Mouse (Mus musculus) left cerebral cortex, postnatal 36 days (tissue): ENCODE measurements around the gene Galnt18. TPM values are rescaled to one million over a fixed set of nuclear protein-coding genes. Genes with fewer than 3 reads are reported as not detected.

Experiments used
- DNase-seq, 2 experiments: peaks; one replicate each; pipeline ENCODE4 v3.0.0; 2021 to 2022; ENCODE audit warnings: low spot score in 2 of 2, mixed read lengths in 1 of 2
- intact Hi-C: fragments of 180-260 bp; cut with DNase I; formaldehyde crosslinking; loops from one replicate; pipeline ENCODE4 v1.15.1; 2025
- total RNA-seq, 2 experiments: library from RNA; stranded (reverse); gene quantifications; 2 replicates each; pipeline ENCODE4 v1.2.3; 2021

The Galnt18 gene
- total RNA-seq: 10 to 100 TPM; 38.4 to 48.3 TPM

DNA sequence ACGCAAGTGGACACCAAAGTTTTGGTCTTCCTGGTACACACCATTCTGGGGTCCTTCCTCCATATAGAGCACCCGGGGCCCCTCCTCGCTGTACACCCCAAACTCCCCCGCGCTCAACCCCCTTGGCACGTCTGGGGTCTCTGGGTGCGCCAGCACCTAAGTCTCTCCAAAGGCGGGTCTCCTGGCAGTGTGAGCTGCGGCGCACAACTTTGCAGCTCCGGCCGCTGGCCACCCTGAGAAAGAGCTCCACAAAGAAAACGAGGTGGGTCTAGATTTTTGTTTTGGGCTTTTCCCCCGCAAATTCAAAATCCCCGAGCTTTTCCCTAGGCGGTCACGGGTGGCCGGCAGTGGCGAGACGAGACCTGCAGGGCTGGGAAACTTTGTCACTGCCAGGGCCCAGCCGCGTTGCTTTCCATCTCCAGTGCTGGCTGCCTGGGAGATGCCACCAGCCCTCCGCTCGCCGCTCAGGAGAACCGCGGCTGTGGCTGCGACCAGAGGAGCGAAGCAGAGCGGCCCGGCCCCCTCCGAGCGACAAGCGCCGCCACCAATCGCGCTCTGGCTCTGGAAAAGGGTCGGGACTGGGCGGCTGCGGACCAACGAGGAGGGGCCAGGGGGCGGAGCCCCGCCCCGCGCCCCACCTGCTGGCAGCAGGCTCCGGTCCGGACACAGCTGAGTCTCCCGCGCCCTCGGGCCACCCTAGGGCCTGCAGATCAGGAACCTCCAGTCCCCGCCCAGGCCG lies at the start of gene Galnt18:
TSS of gene Galnt18 (minus strand) at position 474 of the 739 bp plus-strand sequence.
- intact Hi-C loops: loop anchor here (2.0 to 10.0 kb wide), 6 partner anchors 57 to 597 kb away; no protein-coding TSS in a partner anchor

DNA sequence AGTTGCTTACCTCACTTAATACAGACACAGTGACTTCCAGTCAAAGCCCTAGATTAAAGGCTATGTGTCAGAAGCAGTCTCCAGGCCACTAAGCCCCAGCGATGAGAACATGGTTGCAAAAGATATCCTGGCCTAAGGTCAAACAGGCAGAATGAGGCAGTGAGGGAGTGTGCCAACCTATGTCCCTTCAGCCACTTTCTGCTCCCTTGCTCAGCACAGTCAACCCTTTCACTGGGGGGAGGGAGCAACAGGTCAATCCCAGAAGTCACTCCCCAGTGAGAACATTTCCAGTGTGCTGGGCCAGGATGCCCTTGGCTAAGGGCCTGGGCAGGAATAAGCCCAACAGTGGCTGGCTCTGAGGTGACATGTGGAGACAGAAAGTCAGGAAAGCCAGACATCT lies 47.6 kb upstream of the Galnt18 start:
- no peak for DNase-seq
- intact Hi-C loops: no loop called here

More for the DNA sequence above, at the start of gene Galnt18:
- peak; percentile 94 for DNase-seq

DNA sequence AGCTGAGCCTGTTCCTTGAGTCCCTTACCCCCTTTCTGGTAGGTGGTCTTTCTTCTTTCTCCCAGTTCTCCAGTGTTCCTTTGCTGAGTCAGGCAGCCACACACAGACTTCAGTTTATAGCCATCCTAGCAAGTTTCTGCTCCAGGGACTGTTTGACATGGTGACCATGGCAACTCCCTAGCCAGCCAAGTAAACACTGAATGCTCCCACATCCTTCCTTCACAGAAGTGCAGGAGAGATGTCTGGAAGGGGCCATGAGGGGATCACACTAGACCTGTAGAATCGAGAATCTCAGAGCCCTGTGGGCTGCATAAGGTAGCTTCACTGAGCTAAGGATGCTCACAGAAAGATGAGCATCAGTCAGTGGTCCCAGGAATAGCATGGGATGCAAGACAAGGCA lies 33.3 kb upstream of the Galnt18 start:
- intact Hi-C loops: no loop called here
- DNase-seq: no peak

DNA sequence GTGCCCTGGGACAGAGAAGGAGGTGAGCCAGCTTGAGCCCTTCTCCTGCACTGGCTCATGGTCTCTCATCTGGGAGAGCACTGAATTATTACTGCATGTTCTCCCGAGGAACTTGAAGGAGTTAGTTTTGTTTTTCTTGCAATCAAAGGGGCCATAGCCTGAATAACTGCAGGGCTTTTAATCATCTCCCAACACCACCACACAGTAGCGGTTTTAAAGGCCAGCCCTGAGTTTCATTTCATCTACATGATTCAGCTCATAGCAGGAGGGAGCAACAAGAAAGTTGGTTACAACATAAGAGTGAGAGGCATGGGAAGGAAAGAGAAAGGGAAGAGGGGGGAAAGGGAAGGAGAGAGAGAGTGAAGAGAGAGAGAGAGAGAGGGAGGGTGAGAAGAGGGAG lies 31.3 kb upstream of the Galnt18 start:
- DNase-seq: no peak
- intact Hi-C loops: no loop called here

DNA sequence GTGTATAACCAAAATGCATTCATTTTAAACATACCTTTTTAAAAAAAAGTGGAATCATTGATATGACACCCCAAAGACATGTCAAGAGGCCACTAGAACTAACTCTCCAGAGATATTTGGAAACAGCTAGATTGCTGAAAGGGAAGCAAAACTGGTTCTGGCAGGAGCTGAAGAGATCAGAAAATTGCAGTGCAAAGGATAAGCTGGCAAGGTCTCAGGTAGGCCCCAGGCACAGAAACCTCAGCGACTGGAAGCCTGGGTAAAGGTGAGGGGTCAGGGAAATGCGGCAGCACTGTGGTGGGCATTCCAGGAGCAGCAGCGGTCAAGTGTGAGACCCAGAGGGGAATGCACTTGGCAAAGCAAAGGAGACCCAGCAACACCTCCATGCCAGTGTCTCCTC lies 30.0 kb upstream of the Galnt18 start:
- intact Hi-C loops: no loop called here
- DNase-seq: no peak

DNA sequence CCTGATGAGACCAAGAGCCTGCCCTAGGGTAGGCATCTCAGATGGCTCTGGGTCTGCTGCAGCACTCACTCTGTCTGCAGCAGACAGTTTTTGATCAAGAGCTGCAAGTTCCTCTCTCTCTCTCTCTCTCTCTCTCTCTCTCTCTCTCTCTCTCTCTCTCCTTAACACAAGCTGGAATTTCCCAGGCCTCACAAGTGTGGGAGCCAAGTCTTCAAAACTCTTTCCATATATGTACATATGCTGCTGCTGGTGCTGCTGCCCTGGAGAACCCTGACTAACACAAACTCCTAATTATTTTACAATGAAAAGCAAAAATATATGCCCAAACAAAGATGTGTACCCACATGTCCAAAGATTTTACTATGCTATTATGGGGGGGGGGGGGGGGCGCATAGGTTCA lies 26.3 kb upstream of the Galnt18 start:
- intact Hi-C loops: no loop called here
- no peak for DNase-seq

DNA sequence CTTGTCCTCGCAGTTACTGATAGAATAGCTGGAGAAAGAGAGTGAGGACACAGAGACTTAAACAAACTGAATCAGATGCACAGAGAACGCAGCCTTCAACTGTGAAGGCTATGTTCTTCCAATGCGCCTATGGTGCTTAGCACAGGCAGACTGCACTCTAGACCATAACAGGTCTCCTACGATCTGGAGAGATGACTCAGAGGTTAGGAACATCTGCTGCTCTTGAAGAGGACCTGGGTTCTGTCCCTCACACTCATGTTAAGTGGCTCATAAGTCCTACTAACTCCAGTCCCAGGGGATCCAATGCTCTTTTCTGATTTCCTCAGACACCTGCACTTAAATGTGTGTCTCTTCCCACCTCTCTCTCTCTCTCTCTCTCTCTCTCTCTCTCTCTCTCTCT lies 24.9 kb upstream of the Galnt18 start:
- intact Hi-C loops: no loop called here
- no peak for DNase-seq

DNA sequence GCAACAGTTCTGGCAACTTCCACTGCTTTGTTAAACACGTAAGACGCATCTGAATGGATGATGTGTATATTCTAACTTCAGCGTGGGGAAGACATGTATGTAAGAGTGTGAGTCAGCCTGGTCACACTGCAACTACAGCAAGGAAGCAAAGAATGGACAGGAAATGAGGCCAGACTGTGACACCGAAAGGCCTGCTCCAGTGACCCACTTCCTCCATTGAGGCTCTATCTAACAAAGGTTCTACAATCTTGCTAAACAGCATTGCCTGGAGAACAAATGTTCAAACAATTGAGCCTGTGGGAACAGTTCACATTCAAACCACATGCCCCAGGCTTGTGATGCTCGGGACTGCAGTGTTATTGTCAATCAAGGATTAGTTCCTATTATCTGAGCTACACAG lies 21.0 kb upstream of the Galnt18 start:
- no peak for DNase-seq
- intact Hi-C loops: no loop called here

DNA sequence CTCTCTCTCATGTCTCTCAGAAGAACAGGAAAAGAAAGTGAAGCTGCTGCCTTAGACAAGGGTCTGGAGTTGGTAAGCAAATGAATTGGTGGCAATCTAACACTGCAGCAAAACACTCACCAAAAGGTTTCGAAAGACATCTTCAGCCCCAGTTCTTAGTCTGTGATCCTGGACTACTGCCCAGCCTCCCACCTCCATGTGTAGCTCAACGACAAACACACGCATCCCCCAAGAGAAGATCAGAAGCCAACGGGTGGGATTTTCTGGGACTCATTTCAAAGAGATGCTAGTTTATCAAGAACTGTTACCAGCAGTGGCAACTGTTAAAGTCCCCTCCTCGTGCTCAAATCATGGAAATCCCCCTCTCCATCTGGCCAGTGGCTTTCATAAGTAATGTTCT lies 20.3 kb upstream of the Galnt18 start:
- intact Hi-C loops: no loop called here
- no peak for DNase-seq

DNA sequence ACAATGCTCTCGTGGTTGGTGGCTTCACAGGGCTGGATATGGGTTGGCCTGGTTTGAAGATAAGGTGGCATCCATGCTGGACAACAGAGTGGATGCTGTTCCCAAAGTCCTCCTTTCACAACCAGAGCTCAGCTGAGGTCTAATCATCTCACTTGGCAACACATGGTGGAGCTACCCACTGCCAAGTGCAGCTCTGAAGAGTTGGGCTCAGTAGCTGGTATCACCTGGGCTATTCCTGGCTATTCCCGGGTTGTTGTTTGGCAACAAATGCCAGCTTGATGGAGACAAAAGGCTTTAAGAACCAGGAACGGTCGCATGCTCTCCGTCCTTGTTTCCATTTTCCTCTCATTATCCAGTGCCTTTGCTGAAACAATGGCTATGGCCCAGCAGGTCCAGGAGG lies 19.2 kb upstream of the Galnt18 start:
- no peak for DNase-seq
- intact Hi-C loops: no loop called here

DNA sequence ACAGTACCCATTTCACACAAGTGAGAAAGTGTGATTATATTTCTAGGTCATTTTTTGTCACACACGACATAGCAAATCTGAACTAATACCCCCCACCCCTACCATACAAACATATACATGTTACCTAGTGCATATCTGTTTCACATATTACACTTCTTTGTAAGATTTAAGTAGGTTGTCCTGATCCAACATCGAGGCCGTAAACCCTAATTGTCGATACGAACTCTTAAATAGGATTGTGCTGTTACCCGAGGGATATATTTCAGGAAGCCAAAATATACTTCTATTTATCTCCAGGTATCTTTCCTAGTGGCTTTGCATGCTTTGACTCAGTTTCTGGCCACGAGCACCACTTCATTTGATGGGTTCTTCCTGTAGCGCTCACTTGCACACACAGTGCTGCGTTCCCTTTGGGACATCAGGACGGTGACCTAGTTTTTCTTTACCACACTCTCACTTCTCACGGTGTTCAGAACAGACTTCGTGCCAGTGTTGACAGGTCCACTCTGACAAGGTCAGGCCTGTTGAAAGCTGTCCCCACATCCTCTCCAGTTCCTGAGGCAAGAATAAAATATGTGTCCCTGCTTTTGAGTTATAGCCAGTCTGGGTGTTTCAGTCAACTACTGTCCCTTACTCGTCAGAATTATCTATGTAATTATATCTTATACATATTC lies 17.7 kb upstream of the Galnt18 start:
- intact Hi-C loops: no loop called here
- DNase-seq: no peak

DNA sequence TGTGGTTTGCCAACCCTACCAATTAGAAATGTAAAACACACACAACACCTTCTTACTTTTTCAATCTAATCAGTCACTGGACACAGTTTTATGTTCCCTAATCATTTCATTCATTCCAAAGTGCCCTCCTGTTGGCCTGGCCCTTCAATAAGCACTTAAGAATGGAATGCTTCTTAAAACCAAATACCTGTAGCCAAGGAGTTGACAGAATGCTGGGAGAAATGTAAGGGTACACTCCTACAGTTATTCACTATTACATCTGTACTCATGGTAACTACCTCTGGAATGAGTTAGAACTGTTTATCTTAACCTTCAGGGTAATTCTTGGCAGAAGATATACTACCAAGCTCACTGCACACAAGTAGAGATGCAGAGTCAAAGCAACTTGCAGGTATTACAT lies 15.3 kb upstream of the Galnt18 start:
- no peak for DNase-seq
- intact Hi-C loops: no loop called here

DNA sequence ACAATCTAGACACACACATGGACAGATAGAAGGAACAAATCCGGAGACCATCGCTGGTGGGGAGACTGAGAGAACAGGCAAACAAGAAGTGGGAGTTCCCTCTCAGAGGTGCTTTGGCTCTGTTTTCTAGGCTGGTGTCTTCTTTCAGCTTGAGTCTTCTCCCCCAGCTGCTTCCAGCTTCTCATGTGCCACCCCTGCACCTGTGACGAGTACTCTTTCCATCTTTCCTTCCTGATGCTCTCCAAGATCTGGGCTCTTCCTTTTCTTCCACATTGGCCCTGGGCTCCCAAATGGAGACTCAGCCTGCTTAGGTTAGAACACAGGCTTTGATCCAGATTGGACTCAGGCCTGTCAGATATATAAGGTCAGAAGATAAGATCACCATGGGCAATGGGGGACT lies 12.4 kb upstream of the Galnt18 start:
- DNase-seq: no peak
- intact Hi-C loops: no loop called here

DNA sequence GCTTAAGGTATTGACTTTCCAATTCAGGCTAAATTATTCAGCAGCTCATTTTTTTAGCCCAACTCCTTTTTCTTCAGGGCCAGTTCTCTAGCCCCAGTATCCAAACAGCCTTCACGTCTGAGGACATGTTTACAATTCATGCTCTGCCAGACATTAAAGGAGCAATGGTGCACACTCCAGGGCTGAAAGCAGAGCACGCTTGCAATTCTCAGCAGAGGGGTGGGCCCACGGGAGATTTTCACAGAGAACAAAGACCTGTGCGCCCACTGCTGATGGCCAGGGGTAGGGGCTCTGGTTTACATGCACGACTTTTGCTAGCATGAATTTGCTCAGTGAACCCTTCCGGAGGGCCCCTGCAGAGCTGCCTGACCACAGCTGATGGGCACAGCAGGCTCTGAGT lies 11.6 kb upstream of the Galnt18 start:
- intact Hi-C loops: no loop called here
- DNase-seq: no peak

DNA sequence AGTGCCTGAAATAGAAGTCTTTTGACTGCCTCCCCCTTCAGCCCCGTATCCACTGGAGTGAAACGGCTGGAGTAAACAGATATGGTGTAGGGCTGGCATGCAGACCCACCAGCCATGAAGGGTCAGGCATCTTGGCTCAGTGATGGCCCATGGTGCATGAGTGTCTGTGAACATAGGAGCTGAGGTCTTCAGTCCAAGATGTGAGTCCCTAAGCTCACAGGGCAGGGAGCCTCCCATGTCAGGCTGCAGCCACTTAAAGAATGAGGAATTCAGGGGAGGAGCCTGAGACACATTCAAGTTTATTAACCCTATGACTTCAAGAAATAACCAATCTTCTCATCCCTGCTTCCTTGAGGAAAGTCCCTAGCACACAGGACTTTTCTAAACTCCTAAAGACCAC lies 8.1 kb upstream of the Galnt18 start:
- intact Hi-C loops: loop anchor here (10.0 kb wide), 2 partner anchors 117 to 147 kb away; no protein-coding TSS in a partner anchor

DNA sequence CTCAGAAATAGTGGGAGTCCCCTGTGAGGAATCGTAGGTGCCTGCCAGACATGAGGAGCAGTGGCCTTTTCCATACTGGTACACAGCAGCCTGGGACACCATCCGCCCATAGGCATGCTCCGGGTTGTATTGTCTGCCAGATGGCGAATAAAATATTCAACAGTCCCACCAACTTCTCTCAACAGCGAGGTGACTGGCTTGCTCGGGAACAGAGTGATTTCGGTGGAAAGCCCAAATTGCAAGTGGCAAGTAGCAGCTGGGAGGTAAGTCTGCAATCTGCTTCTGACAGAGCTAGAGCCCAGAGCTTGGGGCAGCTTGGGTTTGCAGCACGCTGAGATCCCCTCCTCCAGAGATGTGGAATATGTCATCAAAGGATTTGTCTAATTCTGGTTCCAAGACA lies 5.7 kb upstream of the Galnt18 start:
- peak; percentile 64 to 69 for DNase-seq
- intact Hi-C loops: loop anchor here (10.0 kb wide), 2 partner anchors 119 to 149 kb away; no protein-coding TSS in a partner anchor

More for the DNA sequence above, 8.1 kb upstream of the Galnt18 start:
- DNase-seq: no peak

DNA sequence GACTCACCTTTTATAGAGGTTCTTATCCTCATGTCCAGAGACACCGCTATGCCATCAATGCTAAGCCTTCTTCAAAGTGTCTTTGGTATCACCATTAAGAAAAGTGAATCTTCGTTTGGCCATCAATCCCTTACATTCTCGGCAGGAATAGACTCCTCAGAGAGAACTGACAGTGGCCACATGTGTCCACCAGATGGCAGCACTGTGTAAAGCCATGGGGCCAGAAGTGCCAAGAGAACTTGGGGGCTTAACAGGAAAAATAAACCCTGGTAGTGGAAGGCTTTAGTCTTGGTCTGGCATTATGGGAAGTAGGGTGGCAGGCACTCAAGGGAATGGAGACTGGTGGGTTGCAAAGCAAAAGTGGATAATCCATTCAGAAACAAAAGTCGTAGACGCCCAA lies 2.3 kb upstream of the Galnt18 start:
- intact Hi-C loops: loop anchor here (2.0 to 10.0 kb wide), 3 partner anchors 123 to 187 kb away; no protein-coding TSS in a partner anchor

DNA sequence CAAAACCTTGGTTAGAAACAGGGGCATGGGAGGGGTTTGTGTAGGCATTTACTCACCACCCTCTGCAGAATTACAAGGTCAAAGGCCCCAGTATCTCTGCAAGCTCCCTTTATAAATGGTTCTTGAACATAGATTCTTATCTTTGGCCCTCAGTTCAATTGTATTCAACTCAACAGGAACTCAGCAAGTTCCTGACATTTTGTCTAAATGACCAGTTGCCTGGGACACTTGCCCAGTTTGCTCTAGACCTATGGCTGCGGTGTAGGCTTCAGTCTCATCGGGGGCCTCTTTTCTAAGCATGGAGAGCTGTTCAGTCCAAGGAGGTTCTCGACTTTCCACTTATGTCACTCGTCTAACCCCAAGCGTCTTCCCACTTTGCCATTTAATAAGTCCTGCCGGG lies 1.5 kb upstream of the Galnt18 start:
- intact Hi-C loops: loop anchor here (10.0 kb wide), 2 partner anchors 123 to 153 kb away; no protein-coding TSS in a partner anchor
- DNase-seq: no peak

More for the DNA sequence above, 2.3 kb upstream of the Galnt18 start:
- DNase-seq: peak; percentile 62 to 68

DNA sequence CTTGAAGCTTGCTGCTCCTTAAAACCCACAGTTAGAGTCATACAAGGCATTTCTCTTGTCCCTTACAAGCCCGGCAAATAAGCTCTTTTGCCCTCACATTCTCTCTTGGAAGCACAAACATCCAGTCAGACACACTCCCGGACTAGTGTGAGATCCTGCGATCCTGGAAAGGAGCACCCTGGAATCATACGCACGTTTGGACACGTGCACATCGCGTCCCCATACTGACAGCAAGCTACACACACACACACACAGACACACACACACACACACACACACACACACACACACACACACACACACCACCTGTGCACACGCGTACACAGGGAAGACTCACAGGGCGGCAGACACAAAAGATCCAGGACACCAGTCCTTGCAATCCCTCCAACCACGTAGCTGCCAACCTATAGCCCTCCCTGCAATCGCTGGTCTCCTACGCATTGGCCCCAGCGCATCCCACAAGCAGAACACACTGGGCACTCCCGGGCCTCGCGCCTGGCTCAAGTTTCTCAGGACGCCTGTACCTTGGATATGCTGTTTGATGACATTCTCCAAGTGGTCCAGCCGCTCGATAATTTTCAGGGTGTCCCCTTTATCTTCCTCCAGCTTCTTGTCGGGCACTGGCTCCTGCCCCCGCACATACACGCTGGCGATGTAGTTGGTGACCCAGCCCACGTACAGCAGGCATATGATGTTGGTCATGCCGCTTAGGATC lies 831 bp downstream of the Galnt18 start:
- DNase-seq: peak; percentile 49 to 50
- intact Hi-C loops: loop anchor here (2.0 to 10.0 kb wide), 4 partner anchors 57 to 596 kb away; no protein-coding TSS in a partner anchor

DNA sequence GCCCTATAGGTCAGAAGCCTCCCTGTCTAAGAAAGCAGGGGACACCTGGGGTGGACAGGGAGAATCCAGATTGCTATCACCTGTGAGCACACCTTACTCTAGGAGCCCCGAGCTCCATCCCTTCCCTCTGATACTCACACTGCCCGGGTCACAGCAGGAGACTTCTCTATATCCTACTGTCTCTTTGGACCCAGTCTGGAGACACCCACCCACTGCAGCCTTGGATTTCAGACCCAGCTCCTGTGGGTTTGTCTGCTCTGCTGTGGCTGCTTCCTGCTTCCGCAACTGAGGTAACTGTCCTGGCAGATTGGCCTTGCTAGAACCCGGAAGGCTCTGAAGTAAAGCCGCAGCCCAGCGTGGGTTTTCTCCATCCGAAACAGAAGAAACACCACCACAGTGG lies 1.6 kb downstream of the Galnt18 start:
- intact Hi-C loops: loop anchor here (2.0 to 10.0 kb wide), 4 partner anchors 56 to 595 kb away; no protein-coding TSS in a partner anchor
- DNase-seq: peak in 1 of 2 experiments; percentile 31
